11 mouse cellular contexts compared by ENCODE assay signal in genomic region chr5:14833165-14833860, GRCm38 (mm10).
DNase-seq lines count a peak whose midpoint lies in the region; ATAC-seq and TF ChIP-seq lines count a peak whose summit lies in the region.
"Had no signal": no experiment of that assay in that cellular context is flagged by ENCODE, and none has a peak within 500 bp of the region (broad histone marks: within the 10 kb centered on the region; RNA-seq: fewer than 3 reads in every experiment).

No protein-coding gene starts in this region.

- no peaks in the 10 kb centered on the region for H3K27me3 ChIP-seq in lung, embryonic 14.5 days (ENCODE audit: insufficient read depth, low read length)
- H3K27me3 ChIP-seq in forebrain, embryonic 12.5 days: no peaks in the 10 kb centered on the region
- no peaks in the 10 kb centered on the region for H3K27me3 ChIP-seq in midbrain, embryonic 10.5 days (ENCODE audit: low read depth, poor library complexity, severe bottlenecking)

- H3K4me3 ChIP-seq in lung, embryonic 14.5 days (ENCODE audit: low read depth, low read length): no peak overlapping the region
- H3K4me3 ChIP-seq in forebrain, embryonic 12.5 days (replicated peaks): no peak overlapping the region
- no peak overlapping the region for H3K4me3 ChIP-seq in midbrain, embryonic 10.5 days
- H3K4me3 ChIP-seq: heart, embryonic 10.5 days had no signal

- TF ChIP-seq CTCF in lung, embryonic 14.5 days (IDR thresholded peaks at IDR 0.05; ENCODE audit: low read depth): no peak

- H3K4me2 ChIP-seq in lung, embryonic 14.5 days: no peak overlapping the region
- H3K4me2 ChIP-seq in forebrain, embryonic 12.5 days: no peak overlapping the region

- H3K27ac ChIP-seq in lung, embryonic 14.5 days (ENCODE audit: low read depth): no peak overlapping the region
- H3K27ac ChIP-seq in forebrain, embryonic 12.5 days: no peak overlapping the region
- no peak overlapping the region for H3K27ac ChIP-seq in midbrain, embryonic 10.5 days (replicated peaks)
- H3K27ac ChIP-seq: heart, embryonic 10.5 days had no signal

- H3K36me3 ChIP-seq in lung, embryonic 14.5 days (ENCODE audit: insufficient read depth): no peaks in the 10 kb centered on the region
- H3K36me3 ChIP-seq in forebrain, embryonic 12.5 days (replicated peaks): no peaks in the 10 kb centered on the region
- no peaks in the 10 kb centered on the region for H3K36me3 ChIP-seq in midbrain, embryonic 10.5 days
- H3K36me3 ChIP-seq: heart, embryonic 10.5 days had no signal

- H3K4me1 ChIP-seq in lung, embryonic 14.5 days (ENCODE audit: insufficient read depth): no peaks in the 10 kb centered on the region
- H3K4me1 ChIP-seq in forebrain, embryonic 12.5 days: peaks cover 16% of the 10 kb centered on the region
- peaks cover 21% of the 10 kb centered on the region for H3K4me1 ChIP-seq in midbrain, embryonic 10.5 days
- H3K4me1 ChIP-seq: heart, embryonic 10.5 days had no signal

- no peaks in the 10 kb centered on the region for H3K9me3 ChIP-seq in lung, embryonic 14.5 days (ENCODE audit: low read depth, low read length)
- no peaks in the 10 kb centered on the region for H3K9me3 ChIP-seq in forebrain, embryonic 12.5 days
- no peaks in the 10 kb centered on the region for H3K9me3 ChIP-seq in midbrain, embryonic 10.5 days (replicated peaks)
- H3K9me3 ChIP-seq: heart, embryonic 10.5 days had no signal

- H3K9ac ChIP-seq in lung, embryonic 14.5 days: no peak overlapping the region
- no peak overlapping the region for H3K9ac ChIP-seq in forebrain, embryonic 12.5 days

- ATAC-seq in lung, embryonic 14.5 days (ENCODE audit: insufficient read depth): no peak
- ATAC-seq in forebrain, embryonic 12.5 days (ENCODE audit: low FRiP score): peak; percentile 41; the same call in 1 of the 2 replicates
- no peak for ATAC-seq in monocyte, adult 5-6 weeks (replicated peaks; ENCODE audit: insufficient number of reproducible peaks, low FRiP score, low TSS enrichment, poor library complexity, severe bottlenecking)
- ATAC-seq: activated CD4-positive, CD25-positive, alpha-beta regulatory T cell, adult 4 months; intestine, embryonic 16.5 days had no signal

- 74% methylated on average over 3 of the region's 3 CpGs for WGBS in lung, embryonic 14.5 days
- 46% methylated on average over 3 of the region's 3 CpGs for WGBS in forebrain, embryonic 12.5 days
- WGBS in midbrain, embryonic 10.5 days: 67% methylated on average over 3 of the region's 3 CpGs

- DNase-seq in lung, embryonic 14.5 days: peak; percentile 3
- DNase-seq in lung, postnatal 25 days (ENCODE audit: low spot score): no peak
- DNase-seq in midbrain, embryonic 10.5 days (ENCODE audit: low spot score): peak; percentile 26
- DNase-seq in right cerebral cortex, postnatal 25 days: peak; percentile 19
- no peak for DNase-seq in adrenal gland, postnatal 10 days
- DNase-seq: thymus, postnatal 4 days had no signal

Comparison
In these comparisons a context has a peak if more than half of its experiments do, and no peak if none do; other contexts are left out.
1. DNase-seq: peak in lung, embryonic 14.5 days (single experiment), midbrain, embryonic 10.5 days (single experiment) and right cerebral cortex, postnatal 25 days (single experiment); none in lung, postnatal 25 days (single experiment) and adrenal gland, postnatal 10 days (single experiment).